Mouse (Mus musculus): ENCODE data around the gene Adora3.

DNA sequence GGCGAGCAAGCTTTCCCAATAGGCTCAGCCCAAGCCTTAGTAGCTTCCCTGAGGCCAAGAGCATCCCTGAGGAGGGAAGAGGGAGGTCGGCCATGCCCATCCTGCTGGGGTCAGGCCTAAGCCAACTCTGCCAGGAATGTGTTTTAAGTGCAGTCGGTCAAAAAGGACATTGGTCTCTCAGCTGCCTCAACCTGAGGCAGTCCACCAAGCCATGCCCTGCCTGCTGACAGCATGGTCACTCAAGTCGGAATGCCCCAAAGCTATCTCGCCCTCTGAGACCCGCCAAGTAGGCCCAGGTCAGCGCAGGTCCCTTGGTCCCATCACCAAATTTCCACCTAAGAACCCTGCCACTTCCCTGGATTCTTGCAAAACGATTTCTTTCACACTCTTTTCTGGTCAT lies 8.1 kb downstream of the Adora3 start:
- TF ChIP-seq POLR2A (IDR thresholded peaks at IDR 0.05; ENCODE audit: insufficient read depth, low read depth, low read length) (no peak), EP300 (IDR thresholded peaks at IDR 0.05; ENCODE audit: insufficient read depth, low read depth, low read length) (no peak)

Data from heart, adult 2 months (tissue).